In genomic region chr1:155146572-155146980, GRCm38 (mm10) we compare ENCODE assay signal across 8 mouse cellular contexts. TPM values are rescaled to one million over a fixed set of nuclear protein-coding genes. Genes with fewer than 3 reads are reported as not detected.
DNase-seq lines count a peak whose midpoint lies in the region; ATAC-seq lines count a peak whose summit lies in the region.

Mr1 (minus strand) TSS chr1:155146814.

- no peaks in the 10 kb centered on the region for H3K4me1 ChIP-seq in hindbrain, embryonic 11.5 days (replicated peaks; ENCODE audit: control insufficient read depth, insufficient read depth, low read length)
- no peaks in the 10 kb centered on the region; the same call in 1 of the 2 replicates for H3K4me1 ChIP-seq in hindbrain, embryonic 10.5 days (replicated peaks)
- H3K4me1 ChIP-seq in embryonic facial prominence, embryonic 11.5 days (ENCODE audit: control insufficient read depth, insufficient read depth, low read length): no peaks in the 10 kb centered on the region
- H3K4me1 ChIP-seq in heart, embryonic 15.5 days (replicated peaks): peaks cover 8% of the 10 kb centered on the region
- peaks cover 42% of the 10 kb centered on the region for H3K4me1 ChIP-seq in megakaryocyte, embryonic 14.5 days
- H3K4me1 ChIP-seq in stomach, embryonic 16.5 days (ENCODE audit: control insufficient read depth, insufficient read depth, low read length): peaks cover 10% of the 10 kb centered on the region; the same call in 1 of the 2 replicates

- H3K27me3 ChIP-seq in hindbrain, embryonic 11.5 days (ENCODE audit: control insufficient read depth, insufficient read depth, low read length): no peaks in the 10 kb centered on the region
- H3K27me3 ChIP-seq in hindbrain, embryonic 10.5 days (ENCODE audit: insufficient read depth, poor library complexity, severe bottlenecking): no peaks in the 10 kb centered on the region
- H3K27me3 ChIP-seq in embryonic facial prominence, embryonic 11.5 days (ENCODE audit: control insufficient read depth, insufficient read depth, low read length): no peaks in the 10 kb centered on the region
- H3K27me3 ChIP-seq in heart, embryonic 15.5 days: no peaks in the 10 kb centered on the region
- no peaks in the 10 kb centered on the region for H3K27me3 ChIP-seq in megakaryocyte, embryonic 14.5 days (replicated peaks)
- no peaks in the 10 kb centered on the region for H3K27me3 ChIP-seq in stomach, embryonic 16.5 days (ENCODE audit: control insufficient read depth, insufficient read depth, low read length)

- DNase-seq in hindbrain, embryonic 11.5 days (ENCODE audit: low spot score): peak; percentile 18
- no peak for DNase-seq in hindbrain, embryonic 10.5 days (ENCODE audit: low spot score)
- DNase-seq in Muller cell, postnatal 12 days (ENCODE audit: inconsistent ontology term): peak; percentile 86
- peak; percentile 82 for DNase-seq in embryonic facial prominence, embryonic 11.5 days (ENCODE audit: low spot score)
- DNase-seq in kidney, postnatal 14 days: peak; percentile 63

- H3K4me3 ChIP-seq in hindbrain, embryonic 11.5 days (ENCODE audit: low read depth, low read length): no peak within 1 kb of the TSS
- no peak within 1 kb of the TSS for H3K4me3 ChIP-seq in hindbrain, embryonic 10.5 days
- 0 out of 2 replicates have a peak within 1 kb of the TSS, but pooled peaks have one; percentile 5 for H3K4me3 ChIP-seq in embryonic facial prominence, embryonic 11.5 days (ENCODE audit: low read depth, low read length)
- peak within 1 kb of the TSS; percentile 54 for H3K4me3 ChIP-seq in heart, embryonic 15.5 days
- H3K4me3 ChIP-seq in megakaryocyte, embryonic 14.5 days (replicated peaks): peak within 1 kb of the TSS; percentile 94
- peak within 1 kb of the TSS; percentile 44 for H3K4me3 ChIP-seq in stomach, embryonic 16.5 days (replicated peaks; ENCODE audit: low read length)

- 60% methylated on average over 8 of the region's 8 CpGs for WGBS in hindbrain, embryonic 11.5 days
- WGBS in hindbrain, embryonic 10.5 days: 59% methylated on average over 8 of the region's 8 CpGs
- 50% methylated on average over 8 of the region's 8 CpGs for WGBS in embryonic facial prominence, embryonic 11.5 days
- 33% methylated on average over 8 of the region's 8 CpGs for WGBS in heart, embryonic 15.5 days
- 14% methylated on average over 8 of the region's 8 CpGs for WGBS in stomach, embryonic 16.5 days

- no peak for ATAC-seq in hindbrain, embryonic 11.5 days (ENCODE audit: low FRiP score)
- peak; percentile 79; the same call in 1 of the 2 replicates for ATAC-seq in embryonic facial prominence, embryonic 11.5 days (replicated peaks; ENCODE audit: insufficient number of reproducible peaks, low FRiP score, low TSS enrichment, low read depth)
- peak; percentile 93 for ATAC-seq in heart, embryonic 15.5 days (replicated peaks; ENCODE audit: insufficient number of reproducible peaks, insufficient read depth, low FRiP score, low read depth)
- ATAC-seq in stomach, embryonic 16.5 days (ENCODE audit: insufficient read depth, low FRiP score): peak; percentile 94

- H3K36me3 ChIP-seq in hindbrain, embryonic 11.5 days (ENCODE audit: control insufficient read depth, insufficient read depth, low read length): no peaks in the 10 kb centered on the region
- no peaks in the 10 kb centered on the region for H3K36me3 ChIP-seq in hindbrain, embryonic 10.5 days
- no peaks in the 10 kb centered on the region for H3K36me3 ChIP-seq in embryonic facial prominence, embryonic 11.5 days (replicated peaks; ENCODE audit: control insufficient read depth, insufficient read depth, low read depth, low read length)
- no peaks in the 10 kb centered on the region for H3K36me3 ChIP-seq in heart, embryonic 15.5 days
- H3K36me3 ChIP-seq in megakaryocyte, embryonic 14.5 days (replicated peaks; ENCODE audit: low read length): peaks cover 12% of the 10 kb centered on the region
- no peaks in the 10 kb centered on the region for H3K36me3 ChIP-seq in stomach, embryonic 16.5 days (ENCODE audit: control insufficient read depth, insufficient read depth, low read length)

- no peak within 1 kb of the TSS for H3K9ac ChIP-seq in hindbrain, embryonic 11.5 days (ENCODE audit: low read depth, low read length)
- H3K9ac ChIP-seq in embryonic facial prominence, embryonic 11.5 days (replicated peaks; ENCODE audit: low read length): no peak within 1 kb of the TSS
- H3K9ac ChIP-seq in heart, embryonic 15.5 days: peak within 1 kb of the TSS; percentile 47
- peak within 1 kb of the TSS; percentile 66 for H3K9ac ChIP-seq in stomach, embryonic 16.5 days (ENCODE audit: low read length)

- no peaks in the 10 kb centered on the region for H3K9me3 ChIP-seq in hindbrain, embryonic 11.5 days (ENCODE audit: control insufficient read depth, low read length)
- no peaks in the 10 kb centered on the region for H3K9me3 ChIP-seq in hindbrain, embryonic 10.5 days
- no peaks in the 10 kb centered on the region for H3K9me3 ChIP-seq in embryonic facial prominence, embryonic 11.5 days (replicated peaks; ENCODE audit: control insufficient read depth, low read length)
- no peaks in the 10 kb centered on the region for H3K9me3 ChIP-seq in heart, embryonic 15.5 days (replicated peaks)
- H3K9me3 ChIP-seq in megakaryocyte, embryonic 14.5 days: peaks cover 5% of the 10 kb centered on the region
- no peaks in the 10 kb centered on the region for H3K9me3 ChIP-seq in stomach, embryonic 16.5 days (replicated peaks; ENCODE audit: control insufficient read depth, low read length)

- no peak within 1 kb of the TSS for H3K4me2 ChIP-seq in hindbrain, embryonic 11.5 days (replicated peaks; ENCODE audit: low read depth, low read length)
- H3K4me2 ChIP-seq in embryonic facial prominence, embryonic 11.5 days (ENCODE audit: low read depth, low read length): no peak within 1 kb of the TSS
- peak within 1 kb of the TSS; percentile 58 for H3K4me2 ChIP-seq in heart, embryonic 15.5 days
- H3K4me2 ChIP-seq in stomach, embryonic 16.5 days (ENCODE audit: low read depth, low read length): peak within 1 kb of the TSS; percentile 52

- no peak within 1 kb of the TSS for H3K27ac ChIP-seq in hindbrain, embryonic 11.5 days (ENCODE audit: low read depth, low read length)
- no peak within 1 kb of the TSS for H3K27ac ChIP-seq in hindbrain, embryonic 10.5 days
- no peak within 1 kb of the TSS for H3K27ac ChIP-seq in embryonic facial prominence, embryonic 11.5 days (replicated peaks; ENCODE audit: low read depth, low read length)
- peak within 1 kb of the TSS; percentile 62; the same call in 1 of the 2 replicates for H3K27ac ChIP-seq in heart, embryonic 15.5 days
- H3K27ac ChIP-seq in stomach, embryonic 16.5 days (ENCODE audit: low read length): peak within 1 kb of the TSS; percentile 68

RNA-seq across cellular contexts. Expression of gene Mr1, which starts in this region (rescaled TPM):
- 1.2 and 1.9 TPM in 2 replicates for polyA plus RNA-seq in hindbrain, embryonic 11.5 days (2014; fragmentation: Nextera tagmentation; extraction: Ambion mirVana)
- polyA plus RNA-seq in hindbrain, embryonic 10.5 days (2016; fragmentation: Nextera tagmentation; extraction: Ambion mirVana): 0.55 and 1.1 TPM in 2 replicates
- polyA plus RNA-seq in embryonic facial prominence, embryonic 11.5 days (2014; fragmentation: Nextera tagmentation; extraction: Ambion mirVana): 3.7 and 4.5 TPM in 2 replicates
- polyA plus RNA-seq in heart, embryonic 15.5 days (2015; fragmentation: Nextera tagmentation; extraction: Ambion mirVana): 6.6 and 7.1 TPM in 2 replicates
- polyA plus RNA-seq in megakaryocyte, embryonic 14.5 days (2012; ENCODE audit: insufficient read depth, low replicate concordance): 1.1 TPM in 1 of 2 replicates, not detected in the other
- 8.4 and 9.1 TPM in 2 replicates for polyA plus RNA-seq in stomach, embryonic 16.5 days (2015; fragmentation: Nextera tagmentation; extraction: Ambion mirVana)

Comparison
In these comparisons a context has a peak if more than half of its experiments do, and no peak if none do; other contexts are left out.
1. H3K27ac ChIP-seq: peak in heart, embryonic 15.5 days (single experiment) and stomach, embryonic 16.5 days (single experiment); none in hindbrain, embryonic 11.5 days (single experiment), hindbrain, embryonic 10.5 days (single experiment) and embryonic facial prominence, embryonic 11.5 days (single experiment).
2. H3K4me2 ChIP-seq: peak in heart, embryonic 15.5 days (single experiment) and stomach, embryonic 16.5 days (single experiment); none in hindbrain, embryonic 11.5 days (single experiment) and embryonic facial prominence, embryonic 11.5 days (single experiment).
3. H3K4me3 ChIP-seq: peak in embryonic facial prominence, embryonic 11.5 days (single experiment), heart, embryonic 15.5 days (single experiment), megakaryocyte, embryonic 14.5 days (single experiment) and stomach, embryonic 16.5 days (single experiment); none in hindbrain, embryonic 11.5 days (single experiment) and hindbrain, embryonic 10.5 days (single experiment).
4. H3K9ac ChIP-seq: peak in heart, embryonic 15.5 days (single experiment) and stomach, embryonic 16.5 days (single experiment); none in hindbrain, embryonic 11.5 days (single experiment) and embryonic facial prominence, embryonic 11.5 days (single experiment).